Mouse (Mus musculus): ENCODE results near the gene Il1a. TPM values are rescaled to one million over a fixed set of nuclear protein-coding genes. Genes with fewer than 3 reads are reported as not detected.

The Il1a gene
- total and polyA plus RNA-seq, 2 experiments from 2014 or later, result 0.31 to 0.93 TPM

- ATAC-seq (ENCODE audit: low FRiP score) (no peak), DNase-seq (ENCODE audit: low spot score) (no peak)
- H3K27me3 ChIP-seq (ENCODE audit: insufficient read depth, low read length), result no peaks in the 10 kb centered on the region
- H3K4me1 ChIP-seq (ENCODE audit: insufficient read depth, low read length), result no peaks in the 10 kb centered on the region
- TF ChIP-seq CTCF (IDR thresholded peaks at IDR 0.05), result no peak
- no peak overlapping the region for H3K27ac ChIP-seq (ENCODE audit: low read depth, low read length)
- no peaks in the 10 kb centered on the region for H3K9me3 ChIP-seq (ENCODE audit: low read length)
- no peak overlapping the region for H3K4me2 ChIP-seq (ENCODE audit: low read depth, low read length, poor library complexity, severe bottlenecking)
- H3K9ac ChIP-seq (replicated peaks; ENCODE audit: low read length, poor library complexity, severe bottlenecking), result no peak overlapping the region
- WGBS, result 87% methylated on average over 3 of the region's 3 CpGs
- H3K36me3 ChIP-seq (ENCODE audit: insufficient read depth, low read length), result no peaks in the 10 kb centered on the region
- H3K4me3 ChIP-seq (ENCODE audit: low read depth, low read length), result no peak overlapping the region
Observed at GRCm38 (mm10) chr2:129324216-129324615, 14.4 kb upstream of the Il1a start.

DNA sequence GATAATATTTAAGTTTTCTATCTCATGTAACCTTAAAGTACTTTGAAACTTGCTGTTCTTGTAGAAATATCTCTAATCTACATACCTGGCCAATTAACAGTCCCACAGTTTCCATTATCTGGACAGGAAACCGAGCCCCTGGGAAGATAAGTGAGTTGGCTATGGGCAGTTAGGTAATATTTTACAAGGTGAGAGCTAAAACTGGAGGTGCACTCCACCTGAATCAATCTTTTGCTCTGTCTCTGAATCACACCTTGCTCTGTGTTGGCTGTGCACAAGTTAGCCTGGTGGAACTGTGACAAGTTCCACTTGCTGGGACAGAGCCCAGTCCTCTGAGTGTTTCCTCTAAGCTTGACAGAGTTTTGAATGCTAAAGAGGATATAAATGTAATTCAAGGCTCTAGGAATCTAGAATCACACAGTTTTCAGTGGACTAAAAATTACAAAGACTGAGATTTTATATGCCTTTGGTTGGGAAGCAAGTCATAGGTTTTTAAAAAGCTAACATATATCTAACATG lies 12.4 kb upstream of the Il1a start:
- no peak for ATAC-seq (ENCODE audit: low FRiP score)
- WGBS, result 70% methylated on average over 1 of the region's 1 CpGs
- H3K9me3 ChIP-seq (ENCODE audit: low read length), result no peaks in the 10 kb centered on the region

GRCm38 (mm10) chr2:129320033-129320605 lies 10.3 kb upstream of the Il1a start:
- no peak overlapping the region for H3K27ac ChIP-seq (ENCODE audit: low read depth, low read length)
- TF ChIP-seq CTCF (IDR thresholded peaks at IDR 0.05), result no peak
- DNase-seq (ENCODE audit: low spot score), result no peak

More for the DNA sequence above, 12.4 kb upstream of the Il1a start:
- no peak for DNase-seq (ENCODE audit: low spot score)
- Histone ChIP-seq H3K9ac (replicated peaks; ENCODE audit: low read length, poor library complexity, severe bottlenecking) (no peak overlapping the region), H3K36me3 (ENCODE audit: insufficient read depth, low read length) (no peaks in the 10 kb centered on the region), H3K4me1 (ENCODE audit: insufficient read depth, low read length) (no peaks in the 10 kb centered on the region), H3K27ac (ENCODE audit: low read depth, low read length) (no peak overlapping the region), H3K4me2 (ENCODE audit: low read depth, low read length, poor library complexity, severe bottlenecking) (no peak overlapping the region), H3K27me3 (ENCODE audit: insufficient read depth, low read length) (no peaks in the 10 kb centered on the region), H3K4me3 (ENCODE audit: low read depth, low read length) (no peak overlapping the region)
- TF ChIP-seq CTCF (IDR thresholded peaks at IDR 0.05), result no peak

DNA sequence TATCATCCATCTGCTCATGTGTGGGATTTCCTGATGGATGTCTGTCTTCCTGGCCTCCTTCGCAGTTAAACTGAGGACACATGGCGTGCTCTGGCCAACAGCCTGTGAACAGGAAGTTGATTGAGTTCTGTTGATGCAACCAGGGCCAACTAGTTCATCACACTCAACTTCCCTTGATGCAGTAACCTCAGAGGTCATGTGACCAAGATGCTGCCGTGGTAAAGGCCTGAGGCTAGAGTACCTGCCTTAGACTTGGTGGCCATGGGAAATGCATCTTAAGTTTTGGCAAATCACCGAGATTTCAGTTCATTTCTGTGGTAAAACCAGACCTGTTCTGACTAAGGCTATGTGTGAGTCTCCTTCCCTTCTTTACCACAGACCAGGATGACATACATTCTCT lies 6.1 kb upstream of the Il1a start:
- no peak for TF ChIP-seq CTCF (IDR thresholded peaks at IDR 0.05)
- ATAC-seq (ENCODE audit: low FRiP score) (no peak), DNase-seq (ENCODE audit: low spot score) (no peak)
- WGBS, result 76% methylated on average over 4 of the region's 4 CpGs
- Histone ChIP-seq H3K36me3 (ENCODE audit: insufficient read depth, low read length) (no peaks in the 10 kb centered on the region), H3K4me1 (ENCODE audit: insufficient read depth, low read length) (no peaks in the 10 kb centered on the region), H3K27me3 (ENCODE audit: insufficient read depth, low read length) (no peaks in the 10 kb centered on the region), H3K4me2 (ENCODE audit: low read depth, low read length, poor library complexity, severe bottlenecking) (no peak overlapping the region), H3K27ac (ENCODE audit: low read depth, low read length) (no peak overlapping the region), H3K4me3 (ENCODE audit: low read depth, low read length) (no peak overlapping the region), H3K9ac (replicated peaks; ENCODE audit: low read length, poor library complexity, severe bottlenecking) (no peak overlapping the region), H3K9me3 (ENCODE audit: low read length) (no peaks in the 10 kb centered on the region)

More at GRCm38 (mm10) chr2:129320033-129320605, 10.3 kb upstream of the Il1a start:
- Histone ChIP-seq H3K27me3 (ENCODE audit: insufficient read depth, low read length) (no peaks in the 10 kb centered on the region), H3K4me3 (ENCODE audit: low read depth, low read length) (no peak overlapping the region), H3K4me1 (ENCODE audit: insufficient read depth, low read length) (no peaks in the 10 kb centered on the region), H3K4me2 (ENCODE audit: low read depth, low read length, poor library complexity, severe bottlenecking) (no peak overlapping the region), H3K9me3 (ENCODE audit: low read length) (no peaks in the 10 kb centered on the region), H3K9ac (replicated peaks; ENCODE audit: low read length, poor library complexity, severe bottlenecking) (no peak overlapping the region), H3K36me3 (ENCODE audit: insufficient read depth, low read length) (no peaks in the 10 kb centered on the region)
- no peak for ATAC-seq (ENCODE audit: low FRiP score)
- 83% methylated on average over 8 of the region's 8 CpGs for WGBS

DNA sequence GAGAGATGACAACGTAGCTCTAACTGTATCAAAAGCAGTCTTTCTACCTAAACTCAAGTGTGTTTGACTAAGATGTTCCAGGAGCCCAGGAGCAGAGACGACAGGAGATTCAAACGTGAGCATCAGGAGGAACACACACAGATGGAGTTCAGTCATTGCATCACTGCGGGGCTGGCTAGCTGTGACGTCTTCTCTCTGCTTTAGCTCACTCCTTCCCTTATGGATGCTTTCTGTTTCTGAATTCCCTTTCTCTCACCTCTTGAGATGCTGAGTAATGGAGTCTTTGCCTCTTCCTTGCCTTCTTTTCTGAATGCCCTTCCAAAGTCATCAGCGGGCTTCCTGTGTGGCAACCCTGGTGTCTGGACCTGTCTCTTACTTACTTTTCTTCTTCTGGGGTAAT lies 5.1 kb upstream of the Il1a start:
- H3K36me3 ChIP-seq (ENCODE audit: insufficient read depth, low read length), result no peaks in the 10 kb centered on the region
- WGBS, result 75% methylated on average over 6 of the region's 6 CpGs

GRCm38 (mm10) chr2:129313934-129314333 lies 4.2 kb upstream of the Il1a start:
- no peak overlapping the region for H3K4me2 ChIP-seq (ENCODE audit: low read depth, low read length, poor library complexity, severe bottlenecking)
- H3K9me3 ChIP-seq (ENCODE audit: low read length), result no peaks in the 10 kb centered on the region
- DNase-seq (ENCODE audit: low spot score) (no peak), ATAC-seq (ENCODE audit: low FRiP score) (no peak)
- no peaks in the 10 kb centered on the region for H3K36me3 ChIP-seq (ENCODE audit: insufficient read depth, low read length)
- no peak overlapping the region for H3K9ac ChIP-seq (replicated peaks; ENCODE audit: low read length, poor library complexity, severe bottlenecking)
- WGBS, result 81% methylated on average over 1 of the region's 1 CpGs
- H3K4me3 ChIP-seq (ENCODE audit: low read depth, low read length), result no peak overlapping the region
- no peak overlapping the region for H3K27ac ChIP-seq (ENCODE audit: low read depth, low read length)
- no peaks in the 10 kb centered on the region for H3K4me1 ChIP-seq (ENCODE audit: insufficient read depth, low read length)
- TF ChIP-seq CTCF (IDR thresholded peaks at IDR 0.05), result no peak
- H3K27me3 ChIP-seq (ENCODE audit: insufficient read depth, low read length), result no peaks in the 10 kb centered on the region

More for the DNA sequence above, 5.1 kb upstream of the Il1a start:
- H3K9ac ChIP-seq (replicated peaks; ENCODE audit: low read length, poor library complexity, severe bottlenecking), result no peak overlapping the region
- DNase-seq (ENCODE audit: low spot score), result no peak
- no peak for TF ChIP-seq CTCF (IDR thresholded peaks at IDR 0.05)
- H3K27ac ChIP-seq (ENCODE audit: low read depth, low read length), result no peak overlapping the region
- H3K27me3 ChIP-seq (ENCODE audit: insufficient read depth, low read length), result no peaks in the 10 kb centered on the region
- no peak for ATAC-seq (ENCODE audit: low FRiP score)
- H3K9me3 ChIP-seq (ENCODE audit: low read length), result no peaks in the 10 kb centered on the region
- H3K4me1 ChIP-seq (ENCODE audit: insufficient read depth, low read length), result no peaks in the 10 kb centered on the region
- no peak overlapping the region for H3K4me2 ChIP-seq (ENCODE audit: low read depth, low read length, poor library complexity, severe bottlenecking)
- no peak overlapping the region for H3K4me3 ChIP-seq (ENCODE audit: low read depth, low read length)

All from midbrain, postnatal 0 days (tissue).